Mouse (Mus musculus): ENCODE data around the gene Il4i1. TPM values are rescaled to one million over a fixed set of nuclear protein-coding genes. Genes with fewer than 3 reads are reported as not detected.

Gene Il4i1
- 0.36 and 0.40 TPM in 2 replicates for polyA plus RNA-seq (2012; rRNA removed)
- polyA plus RNA-seq (2014; fragmentation: Nextera tagmentation; extraction: Ambion mirVana), result 0.22 and 0.52 TPM in 2 replicates

GRCm38 (mm10) chr7:44815721-44816469 is at the start of gene Il4i1, which contains the start of gene Nup62:
Il4i1 (plus strand) TSS chr7:44816387.
Nup62 (plus strand) TSS chr7:44816088.
- H3K4me1 ChIP-seq (replicated peaks; ENCODE audit: control insufficient read depth in 2 of 2, insufficient read depth in 2 of 2, low read length in 1 of 2), result peaks cover 31 to 43% of the 10 kb centered on the region in 2 experiments
- peak within 1 kb of the TSS; percentile 96 for H3K9ac ChIP-seq (replicated peaks)
- H3K4me3 ChIP-seq (ENCODE audit: insufficient read depth in 1 of 2, low read depth in 2 of 2, low read length in 2 of 2), result peak within 1 kb of the TSS; percentile 82 to 94
- ATAC-seq (ENCODE audit: insufficient read depth) (peak; percentile 87), DNase-seq (ENCODE audit: low read depth in 3 of 3, low spot score in 3 of 3) (peak; percentile 99 to 100 (median 99))
- H3K9me3 ChIP-seq (ENCODE audit: control insufficient read depth, low read length), result no peaks in the 10 kb centered on the region
- no peaks in the 10 kb centered on the region for H3K27me3 ChIP-seq (ENCODE audit: control insufficient read depth, insufficient read depth, low read length)
- H3K36me3 ChIP-seq (replicated peaks; ENCODE audit: control insufficient read depth, insufficient read depth, low read depth), result peaks cover 8% of the 10 kb centered on the region; the same call in 1 of the 2 replicates
- H3K4me2 ChIP-seq (ENCODE audit: low read depth), result peak within 1 kb of the TSS; percentile 84
- peak within 1 kb of the TSS; percentile 94 for H3K27ac ChIP-seq
- WGBS (ENCODE audit: insufficient replicate concordance), result under 1% methylated on average over 62 of the region's 62 CpGs
- 0 out of 2 replicates have a peak, but pooled peaks have one; percentile 5 for TF ChIP-seq CTCF (IDR thresholded peaks at IDR 0.05; ENCODE audit: low read depth)
- no peak for TF ChIP-seq EP300 (IDR thresholded peaks at IDR 0.05; ENCODE audit: low read depth)

- H3K4me2 ChIP-seq (ENCODE audit: low read depth), result peak overlapping the region; percentile 41
- TF ChIP-seq EP300 (IDR thresholded peaks at IDR 0.05; ENCODE audit: low read depth) (peak; percentile 84), CTCF (IDR thresholded peaks at IDR 0.05; ENCODE audit: low read depth) (no peak)
- no peak overlapping the region for H3K9ac ChIP-seq (replicated peaks)
- peak; percentile 73 for ATAC-seq (ENCODE audit: insufficient read depth)
- WGBS (ENCODE audit: insufficient replicate concordance), result 49% methylated on average over 5 of the region's 5 CpGs
- H3K4me1 ChIP-seq (replicated peaks; ENCODE audit: control insufficient read depth in 2 of 2, insufficient read depth in 2 of 2, low read length in 1 of 2), result peaks cover 41 to 51% of the 10 kb centered on the region in 2 experiments
- no peaks in the 10 kb centered on the region for H3K27me3 ChIP-seq (ENCODE audit: control insufficient read depth, insufficient read depth, low read length)
- no peak overlapping the region for H3K4me3 ChIP-seq (ENCODE audit: insufficient read depth in 1 of 2, low read depth in 2 of 2, low read length in 2 of 2)
- peak overlapping the region; percentile 26 for H3K27ac ChIP-seq
- no peaks in the 10 kb centered on the region for H3K9me3 ChIP-seq (ENCODE audit: control insufficient read depth, low read length)
- peak; percentile 60 to 63 (median 61) for DNase-seq (ENCODE audit: low read depth in 3 of 3, low spot score in 3 of 3)
- peaks cover 16% of the 10 kb centered on the region for H3K36me3 ChIP-seq (replicated peaks; ENCODE audit: control insufficient read depth, insufficient read depth, low read depth)
These were observed 48.1 kb upstream of the Il4i1 start for GRCm38 (mm10) chr7:44768129-44768528.

- ATAC-seq (ENCODE audit: insufficient read depth) (no peak), DNase-seq (ENCODE audit: low read depth in 3 of 3, low spot score in 3 of 3) (peak; percentile 46 to 61 (median 57))
- no peak overlapping the region for H3K27ac ChIP-seq
- no peak overlapping the region for H3K4me2 ChIP-seq (ENCODE audit: low read depth)
- peaks cover 16% of the 10 kb centered on the region for H3K36me3 ChIP-seq (replicated peaks; ENCODE audit: control insufficient read depth, insufficient read depth, low read depth)
- WGBS (ENCODE audit: insufficient replicate concordance), result 25% methylated on average over 6 of the region's 6 CpGs
- H3K4me3 ChIP-seq (ENCODE audit: insufficient read depth in 1 of 2, low read depth in 2 of 2, low read length in 2 of 2), result no peak overlapping the region
- 0 out of 2 replicates have a peak, but pooled peaks have one; percentile 9 for TF ChIP-seq CTCF (IDR thresholded peaks at IDR 0.05; ENCODE audit: low read depth)
- TF ChIP-seq EP300 (IDR thresholded peaks at IDR 0.05; ENCODE audit: low read depth), result no peak
- peaks cover 48 to 58% of the 10 kb centered on the region in 2 experiments for H3K4me1 ChIP-seq (replicated peaks; ENCODE audit: control insufficient read depth in 2 of 2, insufficient read depth in 2 of 2, low read length in 1 of 2)
- H3K9ac ChIP-seq (replicated peaks), result no peak overlapping the region
- H3K27me3 ChIP-seq (ENCODE audit: control insufficient read depth, insufficient read depth, low read length), result no peaks in the 10 kb centered on the region
- no peaks in the 10 kb centered on the region for H3K9me3 ChIP-seq (ENCODE audit: control insufficient read depth, low read length)
These were observed 46.1 kb upstream of the Il4i1 start for GRCm38 (mm10) chr7:44770046-44770578.

GRCm38 (mm10) chr7:44772591-44773204 is 43.5 kb upstream of the Il4i1 start:
- Histone ChIP-seq H3K4me3 (ENCODE audit: insufficient read depth in 1 of 2, low read depth in 2 of 2, low read length in 2 of 2) (no peak overlapping the region), H3K9me3 (ENCODE audit: control insufficient read depth, low read length) (no peaks in the 10 kb centered on the region), H3K9ac (replicated peaks) (peak overlapping the region; percentile 50), H3K27me3 (ENCODE audit: control insufficient read depth, insufficient read depth, low read length) (no peaks in the 10 kb centered on the region), H3K4me1 (replicated peaks; ENCODE audit: control insufficient read depth in 2 of 2, insufficient read depth in 2 of 2, low read length in 1 of 2) (peaks cover 44 to 54% of the 10 kb centered on the region in 2 experiments), H3K36me3 (replicated peaks; ENCODE audit: control insufficient read depth, insufficient read depth, low read depth) (peaks cover 8% of the 10 kb centered on the region), H3K4me2 (ENCODE audit: low read depth) (peak overlapping the region; percentile 51), H3K27ac (peak overlapping the region; percentile 85)
- TF ChIP-seq EP300 (IDR thresholded peaks at IDR 0.05; ENCODE audit: low read depth), result peak; percentile 95
- 0 out of 2 replicates have a peak, but pooled peaks have one; percentile 6 for TF ChIP-seq CTCF (IDR thresholded peaks at IDR 0.05; ENCODE audit: low read depth)
- WGBS (ENCODE audit: insufficient replicate concordance), result 37% methylated on average over 8 of the region's 8 CpGs
- ATAC-seq (ENCODE audit: insufficient read depth) (peak; percentile 90), DNase-seq (ENCODE audit: low read depth in 3 of 3, low spot score in 3 of 3) (peak; percentile 61 to 75 (median 73))
